Mouse (Mus musculus) ES-E14 (cell line): ENCODE results near the gene Ntm.

ENCODE experiments used
- HCFC1 ChIP-seq: IDR thresholded peaks from 2 replicates; pipeline ENCODE4 v1.6.1; 2012; ENCODE audit warnings: low read length, inconsistent platforms, borderline replicate concordance; ENCODE audit not compliant: insufficient read depth
- ZC3H11A ChIP-seq: IDR thresholded peaks from 2 replicates; pipeline ENCODE4 v1.6.1; 2012; ENCODE audit warnings: low read depth, mild to moderate bottlenecking, inconsistent platforms, low read length, borderline replicate concordance
- ZNF384 ChIP-seq: IDR thresholded peaks from 2 replicates; pipeline ENCODE4 v1.6.1; 2012; ENCODE audit warnings: low read depth, low read length, inconsistent platforms

- TF ChIP-seq HCFC1 (no peak), ZC3H11A (no peak), ZNF384 (no peak)
These were observed 97.4 kb downstream of the Ntm start for GRCm38 (mm10) chr9:29865502-29865901.
